In the genomic region with DNA sequence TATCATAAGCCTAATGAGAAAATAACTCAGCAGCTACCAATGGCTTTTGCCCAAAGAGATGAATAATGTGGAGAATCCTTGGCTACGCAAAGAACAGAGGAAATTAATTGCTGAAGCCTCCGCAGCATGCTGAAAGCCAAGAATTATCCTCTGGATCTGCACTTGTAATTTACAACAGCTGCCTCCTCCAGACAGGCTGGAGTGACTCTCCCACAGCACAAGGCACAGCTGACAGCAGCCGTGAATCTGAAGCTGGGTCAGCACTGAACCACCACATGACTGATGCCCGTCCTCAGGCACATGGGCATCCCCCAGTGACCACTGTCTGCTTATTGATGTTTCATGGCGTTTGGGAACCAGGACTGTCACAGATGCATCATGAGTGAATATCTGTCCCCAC, we compare ENCODE assay signal across 13 mouse cellular contexts.
A peak's percentile ranks its signal among the peaks of the same experiment; 100 is the strongest.
DNase-seq lines count a peak whose midpoint lies in the region; ATAC-seq and TF ChIP-seq lines count a peak whose summit lies in the region.
"Had no signal": no experiment of that assay in that cellular context is flagged by ENCODE, and none has a peak within 500 bp of the region (broad histone marks: within the 10 kb centered on the region; RNA-seq: fewer than 3 reads in every experiment).

No protein-coding gene starts in this region.

- no peak overlapping the region for H3K9ac ChIP-seq in stomach, embryonic 14.5 days (replicated peaks; ENCODE audit: low read depth, low read length)
- no peak overlapping the region for H3K9ac ChIP-seq in stomach, postnatal 0 days (ENCODE audit: low read length)
- no peak overlapping the region for H3K9ac ChIP-seq in heart, embryonic 12.5 days
- H3K9ac ChIP-seq: liver, embryonic 14.5 days; stomach, embryonic 15.5 days had no signal

- ATAC-seq in stomach, embryonic 14.5 days (ENCODE audit: insufficient number of reproducible peaks, insufficient read depth, low FRiP score, low read depth) = 0 out of 2 replicates have a peak, but pooled peaks have one; percentile 42
- no peak for ATAC-seq in stomach, postnatal 0 days (ENCODE audit: low FRiP score, low TSS enrichment)
- ATAC-seq in heart, embryonic 12.5 days (ENCODE audit: insufficient number of reproducible peaks, low FRiP score) = no peak
- ATAC-seq: inflammation-experienced regulatory T-cells, adult 6 months had no signal

- no peaks in the 10 kb centered on the region for H3K9me3 ChIP-seq in stomach, embryonic 14.5 days (ENCODE audit: control insufficient read depth, low read depth, low read length)
- no peaks in the 10 kb centered on the region for H3K9me3 ChIP-seq in stomach, postnatal 0 days (ENCODE audit: control insufficient read depth, low read length)
- no peaks in the 10 kb centered on the region for H3K9me3 ChIP-seq in heart, embryonic 12.5 days (replicated peaks)
- H3K9me3 ChIP-seq: stomach, embryonic 15.5 days had no signal

- no peak overlapping the region for H3K4me2 ChIP-seq in stomach, embryonic 14.5 days (replicated peaks; ENCODE audit: low read depth, low read length)
- H3K4me2 ChIP-seq in stomach, postnatal 0 days (replicated peaks; ENCODE audit: low read depth) = no peak overlapping the region
- no peak overlapping the region for H3K4me2 ChIP-seq in heart, embryonic 12.5 days
- H3K4me2 ChIP-seq: stomach, embryonic 15.5 days had no signal

- TF ChIP-seq EP300 in stomach, postnatal 0 days (optimal IDR thresholded peaks at IDR 0.05) = no peak

- H3K36me3 ChIP-seq in stomach, embryonic 14.5 days (ENCODE audit: control insufficient read depth, insufficient read depth, low read length) = no peaks in the 10 kb centered on the region
- no peaks in the 10 kb centered on the region for H3K36me3 ChIP-seq in stomach, postnatal 0 days (ENCODE audit: control insufficient read depth, insufficient read depth, low read length)
- no peaks in the 10 kb centered on the region for H3K36me3 ChIP-seq in thymus, adult 2 months (ENCODE audit: control insufficient read depth, insufficient read depth, low read length)
- no peaks in the 10 kb centered on the region for H3K36me3 ChIP-seq in heart, embryonic 12.5 days
- H3K36me3 ChIP-seq: stomach, embryonic 15.5 days had no signal

- no peak overlapping the region for H3K4me3 ChIP-seq in stomach, embryonic 14.5 days (ENCODE audit: low read depth, low read length)
- no peak overlapping the region for H3K4me3 ChIP-seq in stomach, postnatal 0 days (ENCODE audit: low read depth, low read length)
- H3K4me3 ChIP-seq in thymus, adult 2 months (ENCODE audit: control insufficient read depth, insufficient read depth, low read length) = no peak overlapping the region
- H3K4me3 ChIP-seq in heart, embryonic 12.5 days = no peak overlapping the region
- H3K4me3 ChIP-seq: stomach, embryonic 15.5 days had no signal

- no peak overlapping the region for H3K27ac ChIP-seq in stomach, embryonic 14.5 days (ENCODE audit: low read length)
- no peak overlapping the region for H3K27ac ChIP-seq in stomach, postnatal 0 days (replicated peaks)
- H3K27ac ChIP-seq in thymus, adult 2 months (ENCODE audit: control insufficient read depth, insufficient read depth, low read length) = no peak overlapping the region
- no peak overlapping the region for H3K27ac ChIP-seq in heart, embryonic 12.5 days (ENCODE audit: poor library complexity, severe bottlenecking)
- H3K27ac ChIP-seq: liver, embryonic 14.5 days; stomach, embryonic 15.5 days had no signal

- TF ChIP-seq POLR2A in thymus, adult 2 months (IDR thresholded peaks at IDR 0.05; ENCODE audit: control insufficient read depth, extremely low read depth, insufficient read depth, low read length, poor library complexity) = no peak

- 47% methylated on average over 5 of the region's 5 CpGs for WGBS in stomach, embryonic 14.5 days
- 54% methylated on average over 5 of the region's 5 CpGs for WGBS in stomach, postnatal 0 days
- WGBS in thymus, adult 2 months = 92% methylated on average over 5 of the region's 5 CpGs
- WGBS in heart, embryonic 12.5 days = 69% methylated on average over 5 of the region's 5 CpGs

- peak; percentile 13 for DNase-seq in embryo, embryonic 10.5 days (ENCODE audit: low spot score)
- DNase-seq in embryo, embryonic 9.5 days (ENCODE audit: extremely low spot score) = no peak
- DNase-seq in kidney, postnatal 14 days = peak; percentile 12
- no peak for DNase-seq in kidney, adult 18-20 months
- no peak for DNase-seq in stomach, postnatal 0 days (ENCODE audit: low spot score)
- DNase-seq in thymus, adult 2 months = no peak
- DNase-seq: adrenal gland, postnatal 25 days; cerebellum, postnatal 25 days had no signal

- no peaks in the 10 kb centered on the region for H3K27me3 ChIP-seq in stomach, embryonic 14.5 days (ENCODE audit: control insufficient read depth, insufficient read depth, low read length)
- H3K27me3 ChIP-seq in stomach, postnatal 0 days (ENCODE audit: control insufficient read depth, insufficient read depth, low read length) = no peaks in the 10 kb centered on the region
- H3K27me3 ChIP-seq in thymus, adult 2 months (ENCODE audit: control insufficient read depth, insufficient read depth, low read length) = no peaks in the 10 kb centered on the region
- H3K27me3 ChIP-seq in heart, embryonic 12.5 days (replicated peaks) = no peaks in the 10 kb centered on the region
- H3K27me3 ChIP-seq: stomach, embryonic 15.5 days had no signal

- TF ChIP-seq CTCF in stomach, postnatal 0 days (IDR thresholded peaks at IDR 0.05; ENCODE audit: low read depth) = no peak
- TF ChIP-seq CTCF in thymus, adult 2 months (IDR thresholded peaks at IDR 0.05; ENCODE audit: borderline replicate concordance, control insufficient read depth, extremely low read depth, insufficient read depth, low read length, poor library complexity) = no peak

- H3K4me1 ChIP-seq in stomach, embryonic 14.5 days (ENCODE audit: control insufficient read depth, insufficient read depth, low read length) = no peaks in the 10 kb centered on the region
- H3K4me1 ChIP-seq in stomach, postnatal 0 days (replicated peaks; ENCODE audit: control insufficient read depth, insufficient read depth) = no peaks in the 10 kb centered on the region
- H3K4me1 ChIP-seq in thymus, adult 2 months (replicated peaks; ENCODE audit: control insufficient read depth, insufficient read depth, low read length) = no peaks in the 10 kb centered on the region
- no peaks in the 10 kb centered on the region for H3K4me1 ChIP-seq in heart, embryonic 12.5 days (replicated peaks)
- H3K4me1 ChIP-seq: stomach, embryonic 15.5 days had no signal

Comparison
In these comparisons a context has a peak if more than half of its experiments do, and no peak if none do; other contexts are left out.
1. DNase-seq: peak in embryo, embryonic 10.5 days (single experiment) and kidney, postnatal 14 days (single experiment); none in embryo, embryonic 9.5 days (single experiment), kidney, adult 18-20 months (single experiment), stomach, postnatal 0 days (single experiment) and thymus, adult 2 months (single experiment).